Mouse (Mus musculus): Measurements from ENCODE around the gene Dnm3.

DNA sequence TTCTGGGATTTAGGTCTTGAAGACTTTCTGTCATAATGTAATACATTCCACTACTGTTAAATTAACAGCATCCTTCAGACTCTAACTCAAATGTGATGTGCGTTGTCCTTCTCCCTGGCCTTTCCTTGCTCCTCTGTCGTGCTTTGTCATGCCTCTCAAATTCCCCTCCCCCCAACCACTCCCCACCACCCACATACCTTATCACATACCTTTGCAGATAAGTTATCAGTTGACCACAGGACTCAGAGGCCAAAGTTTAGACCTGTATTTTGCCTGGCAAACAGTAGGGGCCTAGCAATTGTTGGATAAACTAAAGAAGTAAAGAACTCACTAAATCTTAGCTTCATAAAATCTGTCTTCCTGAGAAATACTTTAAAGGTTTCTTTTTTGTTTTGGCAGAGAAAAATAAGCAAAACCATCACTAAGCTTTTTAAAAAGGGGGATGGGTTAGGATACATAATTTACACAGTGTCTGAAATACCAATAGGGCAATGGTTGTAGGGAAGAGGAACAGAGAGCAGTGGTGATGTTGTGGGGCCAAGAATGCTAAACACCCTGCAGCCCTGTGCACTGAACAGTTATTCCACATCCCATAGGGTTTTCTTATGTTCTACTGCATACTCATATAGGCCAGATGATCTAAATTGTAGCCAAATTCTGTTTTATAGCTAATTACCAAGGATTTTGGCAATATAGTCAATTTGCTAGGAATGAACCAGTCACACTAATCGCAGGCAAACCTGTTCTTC is 28.5 kb downstream of the Dnm3 start:
- TF ChIP-seq USF1 (IDR thresholded peaks at IDR 0.05; ENCODE audit: low read depth) (no peak), POLR2A (IDR thresholded peaks at IDR 0.05; ENCODE audit: insufficient read length, low read depth) (no peak), MYOG (IDR thresholded peaks at IDR 0.05; ENCODE audit: control insufficient read depth in 1 of 3, insufficient read depth in 1 of 3, insufficient read length in 2 of 3, low read depth in 2 of 3) (no peak), TCF12 (IDR thresholded peaks at IDR 0.05; ENCODE audit: insufficient read depth, poor library complexity, severe bottlenecking) (no peak), MAX (IDR thresholded peaks at IDR 0.05; ENCODE audit: low read depth) (no peak), E2F4 (IDR thresholded peaks at IDR 0.05; ENCODE audit: insufficient read depth) (no peak), CEBPB (IDR thresholded peaks at IDR 0.05; ENCODE audit: insufficient read depth, poor library complexity, severe bottlenecking) (no peak)
